Mouse (Mus musculus) myocyte (in vitro differentiated cells): ENCODE measurements around the gene Memo1. TPM values are rescaled to one million over a fixed set of nuclear protein-coding genes. Genes with fewer than 3 reads are reported as not detected.

ENCODE experiments used
- H3K27me3 ChIP-seq: one replicate; pipeline ENCODE4 v1.6.1; 2011; ENCODE audit not compliant: control insufficient read depth, insufficient read depth, insufficient read length
- H3K36me3 ChIP-seq: one replicate; pipeline ENCODE4 v1.6.1; 2011; ENCODE audit not compliant: control insufficient read depth, insufficient read depth
- H3K4me2 ChIP-seq: one replicate; pipeline ENCODE4 v1.6.1; 2011; ENCODE audit warnings: low read depth, control low read depth
- H3K4me3 ChIP-seq: one replicate; pipeline ENCODE4 v1.5.1; 2011; ENCODE audit warnings: mild to moderate bottlenecking, control low read depth, moderate library complexity
- H3K79me2 ChIP-seq: one replicate; pipeline ENCODE4 v1.6.1; 2011; ENCODE audit not compliant: control insufficient read depth, insufficient read depth
- H3ac ChIP-seq: one replicate; pipeline ENCODE4 v1.6.1; 2011; ENCODE audit not compliant: control insufficient read depth, insufficient read length
- CEBPB ChIP-seq: IDR thresholded peaks from 2 replicates; pipeline ENCODE4 v1.6.1; 2011; ENCODE audit warnings: mild to moderate bottlenecking, moderate library complexity; ENCODE audit not compliant: poor library complexity, insufficient read depth, severe bottlenecking
- E2F4 ChIP-seq: IDR thresholded peaks from one replicate; pipeline ENCODE4 v1.6.1; 2011; ENCODE audit warnings: mild to moderate bottlenecking, control low read depth, moderate library complexity; ENCODE audit not compliant: insufficient read depth
- MAX ChIP-seq: IDR thresholded peaks from one replicate; pipeline ENCODE4 v1.6.1; 2011; ENCODE audit warnings: low read depth, mild to moderate bottlenecking, control low read depth
- MYOD1 ChIP-seq, 3 experiments: IDR thresholded peaks; one replicate each; pipeline ENCODE4 v1.6.1; 2011; ENCODE audit warnings: control low read depth in 2 of 3, low read depth in 2 of 3, mild to moderate bottlenecking in 2 of 3, moderate library complexity in 1 of 3; ENCODE audit not compliant: insufficient read length in 2 of 3, control insufficient read depth in 1 of 3
- MYOG ChIP-seq, 3 experiments: IDR thresholded peaks; one replicate each; pipeline ENCODE4 v1.6.1; 2011; ENCODE audit warnings: control low read depth in 2 of 3, low read depth in 2 of 3, mild to moderate bottlenecking in 2 of 3; ENCODE audit not compliant: insufficient read length in 2 of 3, control insufficient read depth in 1 of 3, insufficient read depth in 1 of 3
- POLR2A ChIP-seq: IDR thresholded peaks from one replicate; pipeline ENCODE4 v1.6.1; 2011; ENCODE audit warnings: low read depth, mild to moderate bottlenecking, control low read depth, moderate library complexity; ENCODE audit not compliant: insufficient read length
- POLR2AphosphoS2 ChIP-seq: IDR thresholded peaks from one replicate; pipeline ENCODE4 v1.6.1; 2011; ENCODE audit warnings: low read depth, control low read depth; ENCODE audit not compliant: insufficient read length
- REST ChIP-seq: IDR thresholded peaks from one replicate; pipeline ENCODE4 v1.6.1; 2011; ENCODE audit warnings: mild to moderate bottlenecking, control low read depth, moderate library complexity; ENCODE audit not compliant: insufficient read depth, insufficient read length
- SRF ChIP-seq: IDR thresholded peaks from one replicate; pipeline ENCODE4 v1.6.1; 2011; ENCODE audit warnings: low read depth; ENCODE audit not compliant: control insufficient read depth, insufficient read length
- TCF12 ChIP-seq: IDR thresholded peaks from one replicate; pipeline ENCODE4 v1.6.1; 2011; ENCODE audit warnings: mild to moderate bottlenecking, control low read depth; ENCODE audit not compliant: poor library complexity, insufficient read depth, severe bottlenecking
- TCF3 ChIP-seq: IDR thresholded peaks from one replicate; pipeline ENCODE4 v1.6.1; 2011; ENCODE audit warnings: low read depth, control low read depth; ENCODE audit not compliant: insufficient read length
- USF1 ChIP-seq: IDR thresholded peaks from one replicate; pipeline ENCODE4 v1.6.1; 2011; ENCODE audit warnings: low read depth, mild to moderate bottlenecking, control low read depth, moderate library complexity
- polyA plus RNA-seq: library from polyadenylated mRNA; unstranded; fragments of >200 nt; fragmentation: generic; extraction: Trizol; gene quantifications from one replicate; pipeline ENCODE4 v1.2.1, GENCODE M21; 2012; ENCODE audit warnings: missing spikeins

The Memo1 gene
- polyA plus RNA-seq, 1 experiment: 71.2 TPM

DNA sequence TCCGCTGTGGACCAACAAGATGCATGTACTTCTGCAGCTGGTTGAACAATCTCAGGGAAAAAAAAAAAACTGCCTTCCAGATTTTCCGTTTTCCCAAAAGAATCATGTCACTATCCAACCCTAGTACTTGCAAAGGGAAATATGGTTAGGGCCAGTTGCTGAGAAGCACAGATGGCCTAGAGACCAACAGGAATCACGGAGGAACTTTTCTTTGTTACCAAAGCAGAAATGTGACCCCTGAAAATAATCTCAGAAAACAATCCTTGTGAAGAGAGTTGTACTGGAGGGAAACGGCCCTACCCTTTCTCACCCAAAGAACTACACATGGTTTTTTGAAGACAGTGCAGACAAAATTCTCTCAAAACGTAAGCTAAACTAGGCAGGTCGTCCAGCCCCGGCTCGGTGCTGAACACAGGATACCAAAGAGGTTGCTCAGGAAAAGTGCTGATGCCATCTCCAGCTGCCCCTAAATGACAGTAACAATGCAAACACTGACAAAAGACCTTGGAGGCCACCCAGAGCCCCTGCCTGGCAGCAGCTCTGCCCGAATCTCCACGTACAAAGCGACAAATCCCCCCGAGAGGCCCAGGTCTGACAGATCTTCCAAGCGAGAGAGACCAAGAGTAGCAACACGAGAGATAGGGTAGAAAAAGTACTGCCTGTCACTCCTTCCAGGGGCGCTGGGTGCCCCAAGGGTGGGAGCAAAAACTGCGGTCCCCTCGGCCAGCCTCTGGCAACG, 1.5 kb downstream of the Memo1 start:
- no peaks in the 10 kb centered on the region for H3K36me3 ChIP-seq
- no peaks in the 10 kb centered on the region for H3K27me3 ChIP-seq
- H3K4me3 ChIP-seq: peak overlapping the region; percentile 89
- H3K4me2 ChIP-seq: peak overlapping the region; percentile 81
- peak overlapping the region; percentile 97 for H3ac ChIP-seq
- TF ChIP-seq TCF3 (no peak), SRF (no peak), TCF12 (no peak), POLR2AphosphoS2 (no peak), MYOD1 (IDR thresholded peaks at IDR 0.05; ENCODE audit: control insufficient read depth in 1 of 3, insufficient read length in 2 of 3, low read depth in 2 of 3) (no peak), REST (no peak), CEBPB (no peak), MYOG (IDR thresholded peaks at IDR 0.05; ENCODE audit: control insufficient read depth in 1 of 3, insufficient read depth in 1 of 3, insufficient read length in 2 of 3, low read depth in 2 of 3) (no peak), POLR2A (no peak), E2F4 (no peak)
- peaks cover 52% of the 10 kb centered on the region for H3K79me2 ChIP-seq

GRCm38 (mm10) chr17:74291640-74292361, 3.5 kb downstream of the Memo1 start:
- no peaks in the 10 kb centered on the region for H3K27me3 ChIP-seq
- peak overlapping the region; percentile 81 for H3K4me2 ChIP-seq
- H3K4me3 ChIP-seq: no peak overlapping the region
- peaks cover 70% of the 10 kb centered on the region for H3K79me2 ChIP-seq
- TF ChIP-seq MYOD1 (IDR thresholded peaks at IDR 0.05; ENCODE audit: control insufficient read depth in 1 of 3, insufficient read length in 2 of 3, low read depth in 2 of 3): no peak
- TF ChIP-seq POLR2AphosphoS2: no peak
- TF ChIP-seq TCF3: no peak
- no peak for TF ChIP-seq MAX
- TF ChIP-seq REST: no peak
- no peak for TF ChIP-seq E2F4
- TF ChIP-seq SRF: no peak
- no peak for TF ChIP-seq POLR2A
- TF ChIP-seq CEBPB: no peak
- TF ChIP-seq MYOG (IDR thresholded peaks at IDR 0.05; ENCODE audit: control insufficient read depth in 1 of 3, insufficient read depth in 1 of 3, insufficient read length in 2 of 3, low read depth in 2 of 3): no peak
- TF ChIP-seq USF1: no peak
- no peak for TF ChIP-seq TCF12
- no peaks in the 10 kb centered on the region for H3K36me3 ChIP-seq
- no peak overlapping the region for H3ac ChIP-seq

DNA sequence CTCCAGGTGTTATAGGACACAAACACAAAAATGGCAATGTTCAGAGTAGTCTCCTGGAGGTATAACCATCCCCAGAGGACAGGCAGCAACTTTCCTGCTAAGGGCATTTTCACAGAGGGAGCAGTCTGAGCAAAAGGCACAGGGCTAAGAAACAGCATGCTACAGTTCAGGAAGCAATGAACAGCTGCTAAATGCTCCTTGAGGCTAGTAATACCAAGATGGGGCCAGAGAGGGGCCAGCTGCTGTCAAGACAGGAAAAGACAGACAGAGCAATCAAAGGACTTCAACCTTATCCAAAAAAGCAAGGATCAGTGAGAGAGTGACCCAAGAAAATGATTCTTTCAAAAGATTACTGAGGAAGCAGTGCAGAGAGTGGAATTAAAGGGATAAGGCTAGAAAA, 4.5 kb downstream of the Memo1 start:
- no peaks in the 10 kb centered on the region for H3K27me3 ChIP-seq
- no peak overlapping the region for H3K4me3 ChIP-seq
- no peaks in the 10 kb centered on the region for H3K36me3 ChIP-seq
- peak overlapping the region; percentile 81 for H3K4me2 ChIP-seq
- H3ac ChIP-seq: no peak overlapping the region
- TF ChIP-seq MYOD1 (IDR thresholded peaks at IDR 0.05; ENCODE audit: control insufficient read depth in 1 of 3, insufficient read length in 2 of 3, low read depth in 2 of 3): peak; percentile 77 to 79 (median 78)
- TF ChIP-seq TCF12: peak; percentile 56
- TF ChIP-seq MYOG (IDR thresholded peaks at IDR 0.05; ENCODE audit: control insufficient read depth in 1 of 3, insufficient read depth in 1 of 3, insufficient read length in 2 of 3, low read depth in 2 of 3): peak in 2 of 3 experiments; percentile 58 to 94
- no peak for TF ChIP-seq CEBPB
- H3K79me2 ChIP-seq: peaks cover 79% of the 10 kb centered on the region

DNA sequence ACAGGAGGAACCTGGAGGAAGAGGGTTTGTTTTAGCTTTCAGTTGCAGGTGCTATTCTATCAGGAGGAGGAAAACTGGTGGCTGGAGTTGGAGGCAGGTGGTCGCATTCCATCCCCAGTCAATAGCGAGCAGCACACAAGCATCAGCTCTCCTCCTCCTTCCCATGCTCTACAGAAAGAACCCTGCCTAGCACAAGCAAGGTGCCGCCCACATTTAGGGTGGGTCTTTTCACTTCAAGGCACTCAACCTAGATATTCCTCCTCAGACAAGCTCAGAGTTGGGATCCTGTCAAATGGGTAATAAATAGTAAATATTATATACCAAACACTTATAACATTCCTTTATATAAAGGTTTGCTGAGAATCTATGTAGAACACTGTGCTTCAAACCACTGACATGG, 5.1 kb downstream of the Memo1 start:
- peak overlapping the region; percentile 81 for H3K4me2 ChIP-seq
- H3K27me3 ChIP-seq: no peaks in the 10 kb centered on the region
- H3K36me3 ChIP-seq: no peaks in the 10 kb centered on the region
- TF ChIP-seq POLR2A (no peak), CEBPB (no peak), TCF12 (no peak), SRF (no peak), MYOD1 (IDR thresholded peaks at IDR 0.05; ENCODE audit: control insufficient read depth in 1 of 3, insufficient read length in 2 of 3, low read depth in 2 of 3) (no peak)
- no peak overlapping the region for H3ac ChIP-seq
- no peak overlapping the region for H3K4me3 ChIP-seq
- H3K79me2 ChIP-seq: peaks cover 86% of the 10 kb centered on the region

DNA sequence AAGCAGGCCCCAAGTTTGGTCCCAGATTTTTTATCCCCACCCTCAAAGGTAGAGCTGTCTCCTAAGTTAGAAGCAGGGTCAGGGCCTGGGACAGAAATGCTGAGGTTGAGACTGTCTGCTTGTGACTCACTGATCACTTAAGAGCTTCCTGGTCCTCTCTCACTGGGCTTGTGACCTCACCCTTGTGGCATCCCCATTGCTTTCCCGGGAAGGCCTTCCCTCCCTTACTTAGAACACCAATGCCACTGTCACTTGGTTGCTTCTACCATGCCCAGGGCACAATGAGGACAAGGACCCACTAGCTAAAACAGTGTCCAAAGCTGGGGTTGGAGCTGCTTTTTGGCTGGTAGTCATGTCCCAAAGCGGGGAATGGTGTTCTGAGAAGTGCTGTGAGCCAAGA, 6.7 kb downstream of the Memo1 start:
- Histone ChIP-seq H3ac (no peak overlapping the region), H3K36me3 (no peaks in the 10 kb centered on the region), H3K27me3 (no peaks in the 10 kb centered on the region), H3K4me2 (peak overlapping the region; percentile 20), H3K79me2 (peaks cover 95% of the 10 kb centered on the region), H3K4me3 (no peak overlapping the region)
- TF ChIP-seq MYOG (IDR thresholded peaks at IDR 0.05; ENCODE audit: control insufficient read depth in 1 of 3, insufficient read depth in 1 of 3, insufficient read length in 2 of 3, low read depth in 2 of 3) (no peak), MAX (no peak), CEBPB (no peak), MYOD1 (IDR thresholded peaks at IDR 0.05; ENCODE audit: control insufficient read depth in 1 of 3, insufficient read length in 2 of 3, low read depth in 2 of 3) (no peak), TCF12 (no peak), SRF (no peak), POLR2A (no peak), E2F4 (no peak), TCF3 (no peak), USF1 (no peak)
